Mouse (Mus musculus) ES-CJ7 (cell line): Measurements from ENCODE around the gene Zfp991.
"Not testable (repeated sequence)": the region's sequence is repeated elsewhere in the genome, so short reads cannot be mapped to it uniquely, and the experiment has no call there.

ENCODE experiments used
- DNase-seq: peaks from one replicate; pipeline ENCODE4 v3.0.0; 2011; ENCODE audit warnings: low read depth, low spot score

The Zfp991 gene

GRCm38 (mm10) chr4:147131837-147132459, at the start of gene Zfp991:
TSS of gene Zfp991 (plus strand) at chr4:147132038.
- DNase-seq: not testable (repeated sequence)

DNA sequence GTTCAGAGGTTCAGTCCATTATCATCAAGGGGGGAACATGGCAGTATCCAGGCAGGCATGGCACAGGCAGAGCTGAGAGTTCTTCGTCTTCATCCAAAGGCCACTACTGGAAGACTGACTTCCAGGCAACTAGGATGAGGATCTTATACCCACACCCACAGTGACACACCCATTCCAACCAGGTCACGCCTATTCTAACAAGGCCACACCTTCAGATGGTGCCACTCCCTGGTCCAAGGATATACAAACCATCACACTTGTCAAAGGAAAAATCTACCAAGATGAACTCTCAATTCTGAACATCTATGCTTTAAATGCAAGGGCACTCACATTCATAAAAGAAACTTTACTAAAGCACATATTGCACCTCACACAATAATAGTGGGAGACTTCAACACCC, 36.2 kb upstream of the Zfp991 start:
- not testable (repeated sequence) for DNase-seq

GRCm38 (mm10) chr4:147101666-147102626, 29.9 kb upstream of the Zfp991 start:
- peak; percentile 79 for DNase-seq

DNA sequence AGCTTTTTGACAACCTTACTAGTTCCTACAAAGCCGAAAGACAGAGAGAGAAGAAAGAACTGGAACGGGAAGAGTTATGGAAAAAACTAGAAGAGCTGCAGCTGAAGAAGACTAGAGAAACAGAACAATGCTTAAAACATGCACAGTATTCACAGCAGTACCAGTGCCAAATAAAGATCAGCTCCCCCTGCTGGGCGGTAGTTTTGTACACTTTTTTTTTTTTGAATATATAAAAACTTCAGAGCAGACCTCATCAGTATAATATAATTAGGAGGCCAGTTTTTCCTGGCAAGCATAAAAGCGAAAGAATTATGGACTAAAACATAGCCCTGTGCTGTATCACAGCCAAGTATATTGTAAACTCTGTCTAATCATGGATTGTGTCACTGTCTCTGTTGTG, 28.0 kb upstream of the Zfp991 start:
- not testable (repeated sequence) for DNase-seq

- DNase-seq: peak; percentile 6
Measured at GRCm38 (mm10) chr4:147117839-147118238, 14.0 kb upstream of the Zfp991 start.

- peak; percentile 6 for DNase-seq
Measured at GRCm38 (mm10) chr4:147122286-147122685, 9.6 kb upstream of the Zfp991 start.

DNA sequence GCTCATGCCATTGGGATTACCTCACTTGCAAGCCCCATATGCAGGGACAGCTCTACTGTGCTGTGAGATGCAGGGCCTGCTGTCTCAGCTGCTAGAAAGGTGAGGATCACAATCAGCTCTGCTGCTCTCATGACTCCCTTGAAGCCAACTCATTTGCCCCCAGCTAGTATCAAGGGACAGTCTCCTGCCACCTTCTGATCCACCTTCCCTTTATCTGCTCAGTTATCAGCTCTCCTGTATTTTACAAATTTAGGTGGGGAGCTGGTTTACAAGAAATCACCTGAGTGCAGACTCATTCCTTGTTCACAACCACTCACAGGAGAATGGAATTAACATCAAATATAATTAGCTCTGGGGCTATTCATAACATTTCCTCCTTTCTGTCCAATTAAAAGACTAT, 8.0 kb upstream of the Zfp991 start:
- not testable (repeated sequence) for DNase-seq

GRCm38 (mm10) chr4:147124400-147125306, 7.2 kb upstream of the Zfp991 start:
- DNase-seq: peak; percentile 59

DNA sequence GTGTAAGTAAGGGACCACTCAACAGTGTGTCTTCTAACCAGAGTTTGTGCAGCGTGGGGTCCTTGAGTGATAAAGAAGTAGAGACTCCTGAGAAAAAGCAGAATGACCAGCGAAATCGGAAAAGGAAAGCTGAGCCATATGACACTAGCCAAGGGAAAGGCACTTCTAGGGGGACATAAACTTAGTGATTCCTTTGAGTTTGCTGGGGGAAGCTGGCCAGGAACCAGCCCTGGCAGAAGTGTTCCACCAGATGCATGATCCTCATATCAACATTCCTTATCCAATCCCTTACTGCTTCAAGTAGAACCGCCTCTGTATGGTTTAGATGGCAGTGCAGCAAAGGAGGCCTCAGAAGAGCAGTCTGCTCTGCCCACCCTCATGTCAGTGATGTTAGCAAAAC, 6.5 kb upstream of the Zfp991 start:
- peak; percentile 17 for DNase-seq

DNA sequence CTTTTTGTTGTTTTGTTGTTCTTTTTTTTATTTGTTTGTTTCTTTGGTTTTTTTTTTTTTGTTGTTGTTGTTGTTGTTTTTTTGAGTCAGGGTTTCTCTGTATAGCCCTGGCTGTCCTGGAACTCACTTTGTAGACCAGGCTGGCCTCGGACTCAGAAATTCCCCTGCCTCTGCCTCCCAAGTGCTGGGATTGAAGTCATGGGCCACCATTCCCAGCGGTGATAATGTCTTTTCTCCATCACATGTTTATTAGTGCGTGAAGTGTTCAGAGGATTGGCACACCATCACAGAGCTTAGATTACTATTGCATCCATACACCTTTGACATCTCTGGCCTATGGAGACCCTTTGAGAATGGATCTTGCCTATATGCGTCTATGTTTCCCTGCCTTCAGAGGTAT, 6.0 kb upstream of the Zfp991 start:
- DNase-seq: not testable (repeated sequence)

- not testable (repeated sequence) for DNase-seq
Measured at GRCm38 (mm10) chr4:147126435-147126834, 5.4 kb upstream of the Zfp991 start.

GRCm38 (mm10) chr4:147127137-147127536, 4.7 kb upstream of the Zfp991 start:
- DNase-seq: not testable (repeated sequence)

DNA sequence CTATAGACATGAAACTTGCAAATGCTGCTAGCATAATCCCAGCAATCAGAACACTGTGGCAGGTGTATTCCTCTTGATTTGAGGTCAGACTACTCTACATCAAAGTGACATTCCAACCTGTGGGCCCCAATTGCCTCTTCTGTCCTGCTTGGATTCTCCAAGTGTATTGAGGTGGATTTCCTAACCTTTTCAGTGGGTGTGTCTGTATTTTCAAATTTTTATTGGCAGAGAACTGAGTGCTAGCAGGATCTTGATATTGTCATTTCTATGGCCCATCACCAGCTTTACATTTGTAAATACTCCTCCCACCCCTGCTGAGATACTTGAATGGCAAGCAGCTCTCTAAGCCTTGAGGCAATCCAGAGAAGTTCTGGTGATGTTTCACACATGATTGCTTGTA, 3.7 kb upstream of the Zfp991 start:
- peak; percentile 95 for DNase-seq

DNA sequence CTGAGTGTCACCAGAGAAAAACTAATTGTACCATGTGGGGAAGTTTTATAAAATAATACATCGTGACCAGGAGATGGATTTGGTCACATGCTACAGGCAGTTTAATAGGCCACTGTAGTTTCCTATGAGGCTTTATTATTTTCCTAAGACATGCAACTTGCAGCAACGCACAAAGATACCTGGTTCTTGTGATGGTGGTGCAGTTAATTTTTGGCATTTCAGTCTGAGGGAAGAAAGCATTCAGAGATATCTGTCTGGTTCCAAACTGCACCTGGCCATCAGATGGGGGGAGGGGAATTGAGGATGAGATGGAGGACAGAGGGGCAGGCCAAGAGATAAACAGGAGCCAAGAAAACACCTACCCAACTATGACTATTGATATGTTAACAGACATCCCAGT, 1.8 kb downstream of the Zfp991 start:
- DNase-seq: peak; percentile 6

DNA sequence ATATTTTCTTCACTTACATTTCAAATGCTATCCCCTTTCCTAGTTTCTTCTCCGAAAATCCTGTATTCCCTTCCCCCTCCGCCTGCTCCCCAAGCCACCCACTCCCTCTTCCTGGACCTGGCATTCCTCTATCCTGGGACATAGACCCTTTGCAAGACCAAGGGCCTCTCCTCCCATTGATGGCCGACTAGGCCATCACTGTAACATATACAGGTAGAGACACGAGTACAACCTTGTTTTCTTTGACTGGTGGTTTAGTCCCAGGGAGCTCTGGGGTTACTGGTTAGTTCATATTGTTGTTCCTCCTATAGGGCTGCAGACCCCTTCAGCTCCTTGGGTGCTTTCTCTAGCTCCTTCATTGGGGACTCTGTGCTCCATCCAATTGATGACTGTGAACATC, 9.9 kb downstream of the Zfp991 start:
- DNase-seq: not testable (repeated sequence)

GRCm38 (mm10) chr4:147165282-147165681, 33.4 kb downstream of the Zfp991 start:
- not testable (repeated sequence) for DNase-seq

GRCm38 (mm10) chr4:147170547-147170946, 38.7 kb downstream of the Zfp991 start:
- not testable (repeated sequence) for DNase-seq

DNA sequence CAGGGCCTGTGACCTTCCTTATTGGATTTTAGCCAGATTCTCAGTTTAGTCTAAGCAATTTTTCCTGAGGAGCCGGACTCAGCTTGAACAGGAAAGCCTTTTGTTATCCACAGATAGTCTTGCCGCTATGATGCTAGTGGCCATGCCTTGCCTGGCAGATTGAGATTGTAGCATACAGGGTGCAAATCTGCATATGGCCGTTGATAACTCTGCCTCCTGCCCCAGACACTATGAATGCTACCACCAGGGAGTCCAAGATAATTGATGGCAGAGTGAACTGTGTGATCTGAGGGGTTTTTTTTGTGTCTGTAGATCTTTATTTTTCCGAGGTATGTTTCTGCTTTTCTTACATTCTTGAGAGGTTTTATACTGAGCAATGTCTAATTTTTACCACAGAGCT, 39.7 kb downstream of the Zfp991 start:
- not testable (repeated sequence) for DNase-seq

GRCm38 (mm10) chr4:147176279-147176880, 44.5 kb downstream of the Zfp991 start:
- DNase-seq: not testable (repeated sequence)

DNA sequence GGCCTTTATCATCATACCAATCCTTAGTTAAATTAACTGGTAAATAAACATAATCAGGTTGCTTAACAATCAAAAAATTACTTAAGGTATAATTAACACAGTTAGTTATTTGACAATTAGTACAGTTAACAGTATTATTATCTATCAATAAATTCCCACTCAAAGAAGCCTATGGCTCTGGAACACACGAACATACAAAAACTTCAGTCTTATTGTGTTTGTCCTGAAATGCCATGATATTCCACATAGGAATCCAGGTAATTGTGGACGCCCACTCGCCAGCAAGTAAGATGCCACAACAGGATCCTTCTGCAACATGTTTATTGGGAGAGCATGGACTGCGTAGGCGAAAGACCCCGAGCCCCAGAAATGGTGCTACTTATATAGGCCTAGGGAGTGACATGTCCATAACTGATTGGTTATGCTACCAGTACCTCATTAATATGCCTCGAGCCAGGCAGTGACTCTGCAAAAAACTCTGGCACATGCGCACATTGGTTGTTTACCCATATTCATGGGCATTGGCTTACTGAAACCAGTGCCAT, 49.4 kb downstream of the Zfp991 start:
- DNase-seq: not testable (repeated sequence)
